Mouse (Mus musculus): ENCODE results near the gene Thap8. TPM values are rescaled to one million over a fixed set of nuclear protein-coding genes. Genes with fewer than 3 reads are reported as not detected.

Thap8 gene
- total and polyA plus RNA-seq, 2 experiments: not detected

DNA sequence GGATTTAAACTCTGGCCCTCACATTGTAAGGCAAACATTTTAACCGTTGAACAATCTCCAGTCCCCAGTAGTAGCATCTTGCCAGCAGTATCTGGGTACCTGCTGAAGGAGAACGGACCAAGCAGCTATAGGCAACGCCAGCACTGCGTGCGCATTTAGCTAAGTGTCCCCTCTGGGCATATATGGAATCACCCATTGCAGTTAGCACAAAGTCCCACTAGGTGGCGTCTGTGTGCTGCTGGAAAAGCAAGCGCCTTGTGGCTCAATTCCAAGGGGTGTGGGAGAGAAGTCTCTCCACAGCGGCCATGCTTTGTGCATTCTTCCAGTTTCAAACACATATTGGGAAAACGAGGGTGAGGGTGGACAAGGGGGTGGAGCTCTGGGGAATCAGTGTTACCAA is 56.5 kb downstream of the Thap8 start:
- 2% methylated on average over 9 of the region's 9 CpGs for WGBS

DNA sequence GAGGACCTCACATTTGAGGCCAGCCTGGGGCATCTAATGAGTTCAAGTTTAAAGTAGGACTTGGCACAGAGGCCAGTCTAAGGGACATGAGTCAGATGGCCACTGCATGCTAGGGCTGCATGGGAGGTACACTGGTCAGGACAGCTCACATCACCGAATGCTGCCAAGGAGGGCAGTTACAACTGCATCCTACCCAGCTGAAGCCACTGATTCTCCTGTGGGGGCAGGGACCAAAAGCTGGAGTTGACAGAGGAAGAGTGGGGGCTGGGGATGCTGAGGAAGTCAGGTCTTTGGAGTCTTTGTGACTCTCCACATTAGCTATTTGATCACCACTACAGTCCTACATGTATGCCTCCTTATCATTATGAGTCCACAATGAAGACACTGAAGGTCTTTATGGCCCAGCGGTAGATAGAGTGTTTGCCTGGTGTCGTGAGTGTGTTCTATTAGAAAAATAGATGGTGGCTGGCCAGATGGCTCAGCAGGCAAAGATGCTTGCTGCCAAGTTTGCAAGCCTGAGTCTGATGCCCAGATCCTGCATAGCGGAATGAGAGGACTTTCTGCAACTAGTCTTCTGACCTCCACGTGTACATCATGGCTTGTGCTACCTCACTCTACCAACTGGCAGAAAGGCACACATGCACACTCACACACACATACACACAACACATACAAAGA is 59.7 kb downstream of the Thap8 start:
- H3K36me3 ChIP-seq (ENCODE audit: control insufficient read depth, insufficient read depth, low read length): no peaks in the 10 kb centered on the region
- no peak overlapping the region for H3K4me3 ChIP-seq (ENCODE audit: insufficient read depth, low read depth, low read length)
- DNase-seq (ENCODE audit: extremely low read depth, low read depth, low spot score): no peak
- H3K79me2 ChIP-seq (ENCODE audit: control insufficient read depth, insufficient read depth, low read length): no peaks in the 10 kb centered on the region
- no peaks in the 10 kb centered on the region for H3K27me3 ChIP-seq (ENCODE audit: control insufficient read depth, insufficient read depth, low read length)
- TF ChIP-seq CTCF (IDR thresholded peaks at IDR 0.05; ENCODE audit: low read depth, low read length) (no peak), POLR2A (IDR thresholded peaks at IDR 0.05; ENCODE audit: extremely low read depth, insufficient read depth, low read length) (no peak)
- H3K4me1 ChIP-seq (ENCODE audit: control insufficient read depth, insufficient read depth, low read length): no peaks in the 10 kb centered on the region
- 71% methylated on average over 5 of the region's 5 CpGs for WGBS
- H3K27ac ChIP-seq (replicated peaks; ENCODE audit: insufficient read depth, low read depth, low read length): no peak overlapping the region
- H3K9ac ChIP-seq (ENCODE audit: low read depth, low read length): no peak overlapping the region

More for the DNA sequence above, 56.5 kb downstream of the Thap8 start:
- no peak overlapping the region for H3K9ac ChIP-seq (ENCODE audit: low read depth, low read length)
- TF ChIP-seq POLR2A (IDR thresholded peaks at IDR 0.05; ENCODE audit: extremely low read depth, insufficient read depth, low read length) (no peak), CTCF (IDR thresholded peaks at IDR 0.05; ENCODE audit: low read depth, low read length) (peak; percentile 89)
- no peaks in the 10 kb centered on the region for H3K79me2 ChIP-seq (ENCODE audit: control insufficient read depth, insufficient read depth, low read length)
- H3K27ac ChIP-seq (replicated peaks; ENCODE audit: insufficient read depth, low read depth, low read length): no peak overlapping the region
- no peak overlapping the region for H3K4me3 ChIP-seq (ENCODE audit: insufficient read depth, low read depth, low read length)
- H3K27me3 ChIP-seq (ENCODE audit: control insufficient read depth, insufficient read depth, low read length): no peaks in the 10 kb centered on the region
- peak; percentile 62 for DNase-seq (ENCODE audit: extremely low read depth, low read depth, low spot score)
- H3K4me1 ChIP-seq (ENCODE audit: control insufficient read depth, insufficient read depth, low read length): no peaks in the 10 kb centered on the region
- H3K36me3 ChIP-seq (ENCODE audit: control insufficient read depth, insufficient read depth, low read length): no peaks in the 10 kb centered on the region

Other genes starting within 250 kb of the Thap8 start
- 1.1 TPM in 2 replicates for gene Zfp14, start 228.7 kb upstream of the Thap8 start, total RNA-seq (2014; rRNA removed)
- gene Zfp14, start 228.7 kb upstream of the Thap8 start, polyA plus RNA-seq (2012; rRNA removed): 0.49 and 0.65 TPM in 2 replicates
- gene Zfp82, start 207.2 kb upstream of the Thap8 start, total RNA-seq (2014; rRNA removed): 0.40 and 0.46 TPM in 2 replicates
- 0.04 and 0.14 TPM in 2 replicates for gene Zfp82, start 207.2 kb upstream of the Thap8 start, polyA plus RNA-seq (2012; rRNA removed)
- 0.13 TPM in 1 of 2 replicates, not detected in the other for gene Gm26920, start 189.7 kb upstream of the Thap8 start, total RNA-seq (2014; rRNA removed)
- gene Gm26920, start 189.7 kb upstream of the Thap8 start, polyA plus RNA-seq (2012; rRNA removed): not detected in 2 replicates
- 0.37 and 0.67 TPM in 2 replicates for gene Zfp566, start 189.6 kb upstream of the Thap8 start, total RNA-seq (2014; rRNA removed)
- 0.56 and 1.9 TPM in 2 replicates for gene Zfp566, start 189.6 kb upstream of the Thap8 start, polyA plus RNA-seq (2012; rRNA removed)
- gene Zfp260, start 185.3 kb upstream of the Thap8 start, total RNA-seq (2014; rRNA removed): 19.0 and 19.6 TPM in 2 replicates
- 8.3 and 11.1 TPM in 2 replicates for gene Zfp260, start 185.3 kb upstream of the Thap8 start, polyA plus RNA-seq (2012; rRNA removed)
- gene Zfp382, start 158.2 kb upstream of the Thap8 start, total RNA-seq (2014; rRNA removed): 0.54 and 0.74 TPM in 2 replicates
- 0.07 TPM in 1 of 2 replicates, not detected in the other for gene Zfp382, start 158.2 kb upstream of the Thap8 start, polyA plus RNA-seq (2012; rRNA removed)
- 16.3 and 20.8 TPM in 2 replicates for gene Zfp146, start 110.3 kb upstream of the Thap8 start, total RNA-seq (2014; rRNA removed)
- 5.1 and 6.9 TPM in 2 replicates for gene Zfp146, start 110.3 kb upstream of the Thap8 start, polyA plus RNA-seq (2012; rRNA removed)
- gene Cox7a1, start 96.0 kb upstream of the Thap8 start, total RNA-seq (2014; rRNA removed): 6.1 and 9.7 TPM in 2 replicates
- 2.0 and 2.8 TPM in 2 replicates for gene Cox7a1, start 96.0 kb upstream of the Thap8 start, polyA plus RNA-seq (2012; rRNA removed)
- gene Capns1, start 81.3 kb upstream of the Thap8 start, total RNA-seq (2014; rRNA removed): 65.5 and 73.6 TPM in 2 replicates
- 235 and 253 TPM in 2 replicates for gene Capns1, start 81.3 kb upstream of the Thap8 start, polyA plus RNA-seq (2012; rRNA removed)
- gene Polr2i, start 48.1 kb upstream of the Thap8 start, total RNA-seq (2014; rRNA removed): 57.1 and 68.6 TPM in 2 replicates
- 99.9 and 109 TPM in 2 replicates for gene Polr2i, start 48.1 kb upstream of the Thap8 start, polyA plus RNA-seq (2012; rRNA removed)
- gene Tbcb, start 47.8 kb upstream of the Thap8 start, total RNA-seq (2014; rRNA removed): 32.3 and 32.5 TPM in 2 replicates
- gene Tbcb, start 47.8 kb upstream of the Thap8 start, polyA plus RNA-seq (2012; rRNA removed): 21.5 and 22.1 TPM in 2 replicates
- not detected in 2 replicates for gene Ovol3, start 44.4 kb upstream of the Thap8 start, total RNA-seq (2014; rRNA removed)
- gene Ovol3, start 44.4 kb upstream of the Thap8 start, polyA plus RNA-seq (2012; rRNA removed): 0.94 and 1.0 TPM in 2 replicates
- 0.55 and 0.81 TPM in 2 replicates for gene Wdr62, start 325 bp downstream of the Thap8 start, total RNA-seq (2014; rRNA removed)
- gene Wdr62, start 325 bp downstream of the Thap8 start, polyA plus RNA-seq (2012; rRNA removed): 4.8 and 5.9 TPM in 2 replicates
- 0.18 and 0.54 TPM in 2 replicates for gene Clip3, start 11.6 kb downstream of the Thap8 start, total RNA-seq (2014; rRNA removed)
- gene Clip3, start 11.6 kb downstream of the Thap8 start, polyA plus RNA-seq (2012; rRNA removed): 0.24 and 0.80 TPM in 2 replicates
- gene Alkbh6, start 28.6 kb downstream of the Thap8 start, total RNA-seq (2014; rRNA removed): 15.0 and 16.8 TPM in 2 replicates
- 38.7 and 51.4 TPM in 2 replicates for gene Alkbh6, start 28.6 kb downstream of the Thap8 start, polyA plus RNA-seq (2012; rRNA removed)
- 1.7 and 3.5 TPM in 2 replicates for gene Syne4, start 34.7 kb downstream of the Thap8 start, total RNA-seq (2014; rRNA removed)
- 2.2 and 4.9 TPM in 2 replicates for gene Syne4, start 34.7 kb downstream of the Thap8 start, polyA plus RNA-seq (2012; rRNA removed)
- gene E130208F15Rik, start 41.6 kb downstream of the Thap8 start, total RNA-seq (2014; rRNA removed): 0.18 and 0.34 TPM in 2 replicates
- 0.06 and 0.39 TPM in 2 replicates for gene E130208F15Rik, start 41.6 kb downstream of the Thap8 start, polyA plus RNA-seq (2012; rRNA removed)
- gene Sdhaf1, start 43.8 kb downstream of the Thap8 start, total RNA-seq (2014; rRNA removed): 4.0 and 4.4 TPM in 2 replicates
- 15.8 and 16.2 TPM in 2 replicates for gene Sdhaf1, start 43.8 kb downstream of the Thap8 start, polyA plus RNA-seq (2012; rRNA removed)
- 0.74 and 1.7 TPM in 2 replicates for gene Lrfn3, start 82.7 kb downstream of the Thap8 start, total RNA-seq (2014; rRNA removed)
- gene Lrfn3, start 82.7 kb downstream of the Thap8 start, polyA plus RNA-seq (2012; rRNA removed): 12.9 and 22.2 TPM in 2 replicates
- gene Tyrobp, start 133.7 kb downstream of the Thap8 start, total RNA-seq (2014; rRNA removed): 46.1 and 57.6 TPM in 2 replicates
- gene Tyrobp, start 133.7 kb downstream of the Thap8 start, polyA plus RNA-seq (2012; rRNA removed): 48.1 and 86.4 TPM in 2 replicates
- gene Hcst, start 139.8 kb downstream of the Thap8 start, total RNA-seq (2014; rRNA removed): 1.9 and 2.1 TPM in 2 replicates
- 3.3 and 5.0 TPM in 2 replicates for gene Hcst, start 139.8 kb downstream of the Thap8 start, polyA plus RNA-seq (2012; rRNA removed)
- gene Nfkbid, start 141.6 kb downstream of the Thap8 start, total RNA-seq (2014; rRNA removed): 0.55 and 1.0 TPM in 2 replicates
- 0.52 and 0.92 TPM in 2 replicates for gene Nfkbid, start 141.6 kb downstream of the Thap8 start, polyA plus RNA-seq (2012; rRNA removed)
- 0.18 and 0.74 TPM in 2 replicates for gene Aplp1, start 165.4 kb downstream of the Thap8 start, total RNA-seq (2014; rRNA removed)
- gene Aplp1, start 165.4 kb downstream of the Thap8 start, polyA plus RNA-seq (2012; rRNA removed): 0.65 and 0.70 TPM in 2 replicates
- gene Kirrel2, start 177.6 kb downstream of the Thap8 start, total RNA-seq (2014; rRNA removed): not detected in 2 replicates
- not detected in 2 replicates for gene Kirrel2, start 177.6 kb downstream of the Thap8 start, polyA plus RNA-seq (2012; rRNA removed)
- gene Nphs1, start 178.2 kb downstream of the Thap8 start, total RNA-seq (2014; rRNA removed): under 0.01 TPM in 1 of 2 replicates, not detected in the other
- not detected in 2 replicates for gene Nphs1, start 178.2 kb downstream of the Thap8 start, polyA plus RNA-seq (2012; rRNA removed)
- gene Prodh2, start 213.5 kb downstream of the Thap8 start, total RNA-seq (2014; rRNA removed): 220 and 232 TPM in 2 replicates
- gene Prodh2, start 213.5 kb downstream of the Thap8 start, polyA plus RNA-seq (2012; rRNA removed): 416 and 432 TPM in 2 replicates